ENCODE assay signal across 14 mouse cellular contexts in genomic region chr1:84350262-84350661, GRCm38 (mm10). TPM values are rescaled to one million over a fixed set of nuclear protein-coding genes. Genes with fewer than 3 reads are reported as not detected.
A peak's percentile ranks its signal among the peaks of the same experiment; 100 is the strongest.
DNase-seq lines count a peak whose midpoint lies in the region; ATAC-seq lines count a peak whose summit lies in the region.
"Had no signal": no experiment of that assay in that cellular context is flagged by ENCODE, and none has a peak within 500 bp of the region (broad histone marks: within the 10 kb centered on the region; RNA-seq: fewer than 3 reads in every experiment).

No protein-coding gene starts in this region.

- DNase-seq in heart, adult 9 months (ENCODE audit: low spot score in 2 of 2): peak; percentile 27 to 59
- DNase-seq in heart, postnatal 4 days: no peak
- peak; percentile 43 for DNase-seq in lung, postnatal 25 days (ENCODE audit: low spot score)
- DNase-seq in lung, postnatal 10 days: no peak
- DNase-seq in left cerebral cortex, adult 18-20 months (ENCODE audit: low spot score in 2 of 2): no peak
- DNase-seq in embryo, embryonic 9.5 days (ENCODE audit: extremely low spot score): no peak
- DNase-seq: B cell, adult 2 months; cerebellum, adult 18-20 months; kidney, adult 9 months; liver, embryonic 13.5 days; thymus, postnatal 25 days had no signal

- peak; percentile 100 for ATAC-seq in megakaryocyte progenitor cell, adult 5-6 weeks (replicated peaks; ENCODE audit: poor library complexity)
- no peak for ATAC-seq in cerebellum, adult (ENCODE audit: insufficient number of reproducible peaks, low FRiP score, low TSS enrichment)
- ATAC-seq: forebrain, embryonic 14.5 days had no signal

RNA-seq across cellular contexts. Expression of gene Pid1, which starts 13.7 kb away (rescaled TPM):
- total RNA-seq in heart, postnatal 4 days (2021): 10 to 100 TPM; 12.0 to 13.0 TPM
- total RNA-seq in megakaryocyte progenitor cell, adult 5-6 weeks (2015): 1.1 and 1.5 TPM in 2 replicates
- total RNA-seq in megakaryocyte progenitor cell, adult 5-6 weeks (2017): 0.96 and 1.1 TPM in 2 replicates
- total RNA-seq in left cerebral cortex, adult 18-20 months (2021): 10 to 100 TPM; 38.7 to 42.8 TPM

Comparison
In these comparisons a context has a peak if more than half of its experiments do, and no peak if none do; other contexts are left out.
1. DNase-seq: peak in heart, adult 9 months (2 of 2) and lung, postnatal 25 days (single experiment); none in heart, postnatal 4 days (single experiment), lung, postnatal 10 days (single experiment), left cerebral cortex, adult 18-20 months (0 of 2) and embryo, embryonic 9.5 days (single experiment).
2. RNA of gene Pid1, which starts 13.7 kb away (total RNA-seq): 38.7 to 42.8 TPM in left cerebral cortex, adult 18-20 months and 12.0 to 13.0 TPM in heart, postnatal 4 days; 0.96 to 1.5 TPM in megakaryocyte progenitor cell, adult 5-6 weeks; every median in the first group is over 4 times any median in the second.